In the genomic region with DNA sequence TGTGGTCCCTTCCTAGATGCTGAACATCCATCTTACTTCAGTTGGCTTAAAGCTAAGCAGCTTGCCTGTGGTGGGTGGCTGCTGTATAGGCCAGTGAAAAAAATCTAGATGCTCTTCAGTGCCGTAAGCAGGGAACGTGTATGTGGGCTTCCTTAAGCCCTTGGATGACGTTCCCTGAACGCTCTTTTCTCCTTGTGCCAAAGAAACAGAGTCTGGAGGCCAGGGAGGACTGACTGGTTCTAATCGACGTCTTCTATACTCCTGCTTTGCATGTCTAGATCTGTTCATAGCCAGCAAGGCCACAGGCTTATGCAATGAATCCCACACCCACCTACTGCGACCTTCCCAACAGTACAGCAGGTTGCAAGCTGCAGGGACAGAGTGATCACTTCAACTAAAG, we compare ENCODE assay signal across 19 mouse cellular contexts.
DNase-seq lines count a peak whose midpoint lies in the region; ATAC-seq lines count a peak whose summit lies in the region.
"Had no signal": no experiment of that assay in that cellular context is flagged by ENCODE, and none has a peak within 500 bp of the region (broad histone marks: within the 10 kb centered on the region; RNA-seq: fewer than 3 reads in every experiment).

No protein-coding gene starts in this region.

- no peak overlapping the region for H3K4me2 ChIP-seq in embryonic facial prominence, embryonic 12.5 days (replicated peaks)
- no peak overlapping the region for H3K4me2 ChIP-seq in embryonic facial prominence, embryonic 13.5 days
- no peak overlapping the region for H3K4me2 ChIP-seq in stomach, embryonic 15.5 days
- H3K4me2 ChIP-seq: forebrain, embryonic 12.5 days; midbrain, embryonic 13.5 days; neural tube, embryonic 15.5 days had no signal

- H3K4me3 ChIP-seq in embryonic facial prominence, embryonic 12.5 days, result no peak overlapping the region
- no peak overlapping the region for H3K4me3 ChIP-seq in embryonic facial prominence, embryonic 10.5 days
- no peak overlapping the region for H3K4me3 ChIP-seq in embryonic facial prominence, embryonic 13.5 days
- H3K4me3 ChIP-seq in stomach, embryonic 15.5 days (replicated peaks), result no peak overlapping the region
- H3K4me3 ChIP-seq: forebrain, embryonic 12.5 days; hindbrain, embryonic 10.5 days; midbrain, embryonic 13.5 days; neural tube, embryonic 15.5 days had no signal

- DNase-seq in embryonic facial prominence, embryonic 10.5 days (ENCODE audit: low spot score), result no peak
- DNase-seq in left cerebral cortex, postnatal 14 days (ENCODE audit: low spot score in 2 of 2), result peak; percentile 15 to 34
- no peak for DNase-seq in left cerebral cortex, postnatal 10 days (ENCODE audit: extremely low spot score in 1 of 2, low spot score in 2 of 2)
- DNase-seq in urinary bladder, adult 18-20 months (ENCODE audit: low spot score in 2 of 2), result no peak
- DNase-seq: adrenal gland, adult 8-10 months; cerebellum, adult 9-11 months; gastrocnemius, postnatal 25 days; kidney, adult 2 months; kidney, postnatal 14 days; liver, postnatal 0 days; lung, postnatal 10 days had no signal

- H3K9me3 ChIP-seq in embryonic facial prominence, embryonic 12.5 days, result no peaks in the 10 kb centered on the region
- H3K9me3 ChIP-seq in embryonic facial prominence, embryonic 10.5 days, result no peaks in the 10 kb centered on the region
- H3K9me3 ChIP-seq in embryonic facial prominence, embryonic 13.5 days, result no peaks in the 10 kb centered on the region
- no peaks in the 10 kb centered on the region for H3K9me3 ChIP-seq in stomach, embryonic 15.5 days
- H3K9me3 ChIP-seq: forebrain, embryonic 12.5 days; hindbrain, embryonic 10.5 days; midbrain, embryonic 13.5 days; neural tube, embryonic 15.5 days had no signal

- 78% methylated on average over 7 of the region's 7 CpGs for WGBS in embryonic facial prominence, embryonic 12.5 days
- 85% methylated on average over 7 of the region's 7 CpGs for WGBS in embryonic facial prominence, embryonic 10.5 days
- 67% methylated on average over 7 of the region's 7 CpGs for WGBS in embryonic facial prominence, embryonic 13.5 days
- WGBS in stomach, embryonic 15.5 days, result 66% methylated on average over 7 of the region's 7 CpGs

- intact Hi-C loops in left cerebral cortex, postnatal 14 days (cut with DNase I), result no loop called here
- intact Hi-C loops in left cerebral cortex, postnatal 10 days (cut with DNase I), result no loop called here

- no peak overlapping the region for H3K9ac ChIP-seq in embryonic facial prominence, embryonic 12.5 days
- no peak overlapping the region for H3K9ac ChIP-seq in embryonic facial prominence, embryonic 13.5 days
- no peak overlapping the region for H3K9ac ChIP-seq in stomach, embryonic 15.5 days
- H3K9ac ChIP-seq: forebrain, embryonic 12.5 days; liver, postnatal 0 days; midbrain, embryonic 13.5 days; neural tube, embryonic 15.5 days had no signal

- H3K4me1 ChIP-seq in embryonic facial prominence, embryonic 12.5 days, result peaks cover 14% of the 10 kb centered on the region
- H3K4me1 ChIP-seq in embryonic facial prominence, embryonic 10.5 days, result peaks cover 23% of the 10 kb centered on the region
- H3K4me1 ChIP-seq in embryonic facial prominence, embryonic 13.5 days, result peaks cover 33% of the 10 kb centered on the region
- H3K4me1 ChIP-seq in stomach, embryonic 15.5 days, result 0 out of 2 replicates have a peak, but pooled peaks cover 2% of the 10 kb centered on the region
- H3K4me1 ChIP-seq: forebrain, embryonic 12.5 days had no signal

- H3K27me3 ChIP-seq in embryonic facial prominence, embryonic 12.5 days, result no peaks in the 10 kb centered on the region
- no peaks in the 10 kb centered on the region for H3K27me3 ChIP-seq in embryonic facial prominence, embryonic 10.5 days (replicated peaks; ENCODE audit: low read depth, poor library complexity, severe bottlenecking)
- H3K27me3 ChIP-seq in embryonic facial prominence, embryonic 13.5 days, result no peaks in the 10 kb centered on the region
- H3K27me3 ChIP-seq in stomach, embryonic 15.5 days (replicated peaks), result no peaks in the 10 kb centered on the region
- H3K27me3 ChIP-seq: forebrain, embryonic 12.5 days; midbrain, embryonic 13.5 days; neural tube, embryonic 15.5 days had no signal

- H3K36me3 ChIP-seq in embryonic facial prominence, embryonic 12.5 days, result no peaks in the 10 kb centered on the region
- no peaks in the 10 kb centered on the region for H3K36me3 ChIP-seq in embryonic facial prominence, embryonic 10.5 days (replicated peaks)
- H3K36me3 ChIP-seq in embryonic facial prominence, embryonic 13.5 days, result peaks cover 2% of the 10 kb centered on the region; the same call in 1 of the 2 replicates
- no peaks in the 10 kb centered on the region; the same call in 1 of the 2 replicates for H3K36me3 ChIP-seq in stomach, embryonic 15.5 days
- H3K36me3 ChIP-seq: forebrain, embryonic 12.5 days; hindbrain, embryonic 10.5 days; midbrain, embryonic 13.5 days; neural tube, embryonic 15.5 days had no signal

- no peak for ATAC-seq in embryonic facial prominence, embryonic 12.5 days (ENCODE audit: insufficient number of reproducible peaks, insufficient read depth, low FRiP score, low TSS enrichment)
- peak; percentile 57; the same call in 1 of the 2 replicates for ATAC-seq in embryonic facial prominence, embryonic 13.5 days (ENCODE audit: insufficient number of reproducible peaks, insufficient read depth, low FRiP score, low TSS enrichment, low read depth)
- no peak for ATAC-seq in stomach, embryonic 15.5 days (ENCODE audit: insufficient read depth, low FRiP score, low read depth)
- no peak for ATAC-seq in megakaryocyte progenitor cell, adult 5-6 weeks (replicated peaks; ENCODE audit: poor library complexity)
- ATAC-seq: liver, postnatal 0 days; midbrain, embryonic 13.5 days had no signal

- H3K27ac ChIP-seq in embryonic facial prominence, embryonic 12.5 days, result peak overlapping the region; percentile 14; the same call in 1 of the 2 replicates
- no peak overlapping the region for H3K27ac ChIP-seq in embryonic facial prominence, embryonic 10.5 days (replicated peaks)
- peak overlapping the region; percentile 62 for H3K27ac ChIP-seq in embryonic facial prominence, embryonic 13.5 days
- peak overlapping the region; percentile 46; the same call in 1 of the 2 replicates for H3K27ac ChIP-seq in stomach, embryonic 15.5 days
- H3K27ac ChIP-seq: forebrain, embryonic 12.5 days; hindbrain, embryonic 10.5 days; midbrain, embryonic 13.5 days had no signal

Comparison
In these comparisons a context has a peak if more than half of its experiments do, and no peak if none do; other contexts are left out.
1. DNase-seq: peak in left cerebral cortex, postnatal 14 days (2 of 2); none in embryonic facial prominence, embryonic 10.5 days (single experiment), left cerebral cortex, postnatal 10 days (0 of 2) and urinary bladder, adult 18-20 months (0 of 2).